Comparison of ENCODE assay signal across 31 mouse cellular contexts in the genomic region with DNA sequence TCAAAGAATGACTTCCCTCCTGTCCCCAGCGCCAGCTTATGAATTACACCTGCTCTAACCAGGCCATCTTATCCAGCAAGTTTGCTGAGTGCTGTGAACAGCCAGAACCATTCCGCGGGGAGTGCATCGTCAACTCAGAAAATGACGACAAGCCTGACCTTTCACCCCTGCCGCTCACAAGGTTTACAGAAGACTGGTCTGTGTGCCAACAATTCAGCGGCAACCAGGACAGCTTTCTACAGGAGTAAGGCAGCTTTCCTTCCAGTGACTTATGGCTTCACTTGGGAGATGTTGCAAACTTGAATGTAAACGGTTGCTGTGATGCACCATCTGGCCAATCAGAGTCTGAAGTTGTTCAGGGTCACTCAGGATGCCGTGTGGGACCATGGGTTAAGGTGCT. TPM values are rescaled to one million over a fixed set of nuclear protein-coding genes. Genes with fewer than 3 reads are reported as not detected.
DNase-seq lines count a peak whose midpoint lies in the region; ATAC-seq and TF ChIP-seq lines count a peak whose summit lies in the region.
"Had no signal": no experiment of that assay in that cellular context is flagged by ENCODE, and none has a peak within 500 bp of the region (broad histone marks: within the 10 kb centered on the region; RNA-seq: fewer than 3 reads in every experiment).

No protein-coding gene starts in this region.

- ATAC-seq in kidney, embryonic 16.5 days (ENCODE audit: low FRiP score, low TSS enrichment), result no peak
- peak; percentile 31; the same call in 1 of the 2 replicates for ATAC-seq in lung, embryonic 16.5 days (ENCODE audit: low read depth)
- ATAC-seq in liver, postnatal 0 days, result no peak
- no peak for ATAC-seq in megakaryocyte progenitor cell, adult 5-6 weeks (replicated peaks; ENCODE audit: poor library complexity)
- ATAC-seq: forebrain, embryonic 16.5 days; hindbrain, postnatal 0 days; intestine, postnatal 0 days; midbrain, embryonic 13.5 days had no signal

- no peaks in the 10 kb centered on the region for H3K27me3 ChIP-seq in kidney, embryonic 16.5 days (ENCODE audit: insufficient read depth, low read length)
- no peaks in the 10 kb centered on the region for H3K27me3 ChIP-seq in lung, embryonic 16.5 days (ENCODE audit: control insufficient read depth, insufficient read depth, low read depth, low read length)
- H3K27me3 ChIP-seq in liver, postnatal 0 days (ENCODE audit: insufficient read depth, low read length), result no peaks in the 10 kb centered on the region
- H3K27me3 ChIP-seq: heart, embryonic 12.5 days; limb, embryonic 12.5 days; liver, embryonic 15.5 days; midbrain, embryonic 13.5 days had no signal

- H3K36me3 ChIP-seq in kidney, embryonic 16.5 days (ENCODE audit: insufficient read depth, low read length), result no peaks in the 10 kb centered on the region
- no peaks in the 10 kb centered on the region for H3K36me3 ChIP-seq in lung, embryonic 16.5 days (ENCODE audit: control insufficient read depth, insufficient read depth, low read length)
- H3K36me3 ChIP-seq in liver, postnatal 0 days (replicated peaks; ENCODE audit: insufficient read depth, low read length), result no peaks in the 10 kb centered on the region
- H3K36me3 ChIP-seq: embryonic facial prominence, embryonic 10.5 days; heart, embryonic 12.5 days; limb, embryonic 12.5 days; liver, embryonic 15.5 days; midbrain, embryonic 13.5 days had no signal

- H3K27ac ChIP-seq in kidney, embryonic 16.5 days (ENCODE audit: low read length), result no peak overlapping the region
- no peak overlapping the region for H3K27ac ChIP-seq in lung, embryonic 16.5 days (ENCODE audit: low read length)
- no peak overlapping the region for H3K27ac ChIP-seq in liver, postnatal 0 days (ENCODE audit: low read depth)
- H3K27ac ChIP-seq: embryonic facial prominence, embryonic 10.5 days; hindbrain, postnatal 0 days; layer of hippocampus, adult 2 months; limb, embryonic 12.5 days; liver, embryonic 15.5 days; midbrain, embryonic 13.5 days had no signal

- H3K9ac ChIP-seq in kidney, embryonic 16.5 days (replicated peaks; ENCODE audit: low read length), result no peak overlapping the region
- H3K9ac ChIP-seq in lung, embryonic 16.5 days (ENCODE audit: low read length), result no peak overlapping the region
- no peak overlapping the region for H3K9ac ChIP-seq in liver, postnatal 0 days (replicated peaks)
- H3K9ac ChIP-seq: heart, embryonic 12.5 days; limb, embryonic 12.5 days; liver, embryonic 15.5 days; midbrain, embryonic 13.5 days had no signal

- peak; percentile 31 for DNase-seq in kidney, adult 18-20 months
- DNase-seq in lung, adult 2 months, result no peak
- DNase-seq in kidney, postnatal 25 days, result peak; percentile 39 to 52
- DNase-seq in liver, postnatal 0 days, result peak; percentile 29
- DNase-seq: adrenal gland, adult 8-10 months; cerebellum, adult 9-10 months; gastrocnemius, postnatal 14 days; heart, adult 18-20 months; heart, postnatal 14 days had no signal

- 72% methylated on average over 9 of the region's 9 CpGs for WGBS in kidney, embryonic 16.5 days
- 27% methylated on average over 9 of the region's 9 CpGs for WGBS in lung, embryonic 16.5 days
- 38% methylated on average over 9 of the region's 9 CpGs for WGBS in lung, adult 2 months
- 59% methylated on average over 9 of the region's 9 CpGs for WGBS in liver, postnatal 0 days (ENCODE audit: insufficient replicate concordance)

- H3K9me3 ChIP-seq in kidney, embryonic 16.5 days (ENCODE audit: low read length), result 0 out of 2 replicates have a peak, but pooled peaks cover 2% of the 10 kb centered on the region
- H3K9me3 ChIP-seq in lung, embryonic 16.5 days (ENCODE audit: control insufficient read depth, low read length), result no peaks in the 10 kb centered on the region
- no peaks in the 10 kb centered on the region for H3K9me3 ChIP-seq in liver, postnatal 0 days (ENCODE audit: low read length)
- H3K9me3 ChIP-seq: embryonic facial prominence, embryonic 10.5 days; heart, embryonic 12.5 days; limb, embryonic 12.5 days; liver, embryonic 15.5 days; midbrain, embryonic 13.5 days had no signal

- no peak overlapping the region for H3K4me2 ChIP-seq in kidney, embryonic 16.5 days (replicated peaks; ENCODE audit: low read depth, low read length)
- no peak overlapping the region for H3K4me2 ChIP-seq in lung, embryonic 16.5 days (ENCODE audit: low read depth, low read length)
- no peak overlapping the region for H3K4me2 ChIP-seq in liver, postnatal 0 days (ENCODE audit: low read depth, low read length)
- H3K4me2 ChIP-seq: heart, embryonic 12.5 days; limb, embryonic 12.5 days; liver, embryonic 15.5 days; midbrain, embryonic 13.5 days had no signal

- H3K4me3 ChIP-seq in kidney, embryonic 16.5 days (ENCODE audit: low read length), result no peak overlapping the region
- no peak overlapping the region for H3K4me3 ChIP-seq in lung, embryonic 16.5 days (ENCODE audit: low read length)
- H3K4me3 ChIP-seq in lung, adult 2 months (replicated peaks; ENCODE audit: extremely low read depth, low read depth, low read length), result no peak overlapping the region
- no peak overlapping the region for H3K4me3 ChIP-seq in liver, postnatal 0 days (ENCODE audit: low read depth, low read length)
- H3K4me3 ChIP-seq: embryonic facial prominence, embryonic 10.5 days; heart, embryonic 12.5 days; layer of hippocampus, adult 2 months; limb, embryonic 12.5 days; liver, embryonic 15.5 days; midbrain, embryonic 13.5 days had no signal

- TF ChIP-seq CTCF in lung, adult 2 months (IDR thresholded peaks at IDR 0.05; ENCODE audit: insufficient read depth, low read length), result no peak
- no peak for TF ChIP-seq CTCF in liver, postnatal 0 days (IDR thresholded peaks at IDR 0.05; ENCODE audit: low read depth)

- H3K4me1 ChIP-seq in kidney, embryonic 16.5 days (ENCODE audit: insufficient read depth, low read length), result no peaks in the 10 kb centered on the region
- no peaks in the 10 kb centered on the region for H3K4me1 ChIP-seq in lung, embryonic 16.5 days (replicated peaks; ENCODE audit: control insufficient read depth, insufficient read depth, low read length)
- H3K4me1 ChIP-seq in lung, adult 2 months (ENCODE audit: control insufficient read depth, insufficient read depth, low read length), result no peaks in the 10 kb centered on the region
- H3K4me1 ChIP-seq in liver, postnatal 0 days (ENCODE audit: insufficient read depth), result no peaks in the 10 kb centered on the region; the same call in 1 of the 2 replicates
- H3K4me1 ChIP-seq: embryonic facial prominence, embryonic 10.5 days; heart, embryonic 12.5 days; limb, embryonic 12.5 days; midbrain, embryonic 13.5 days had no signal

- no peak for TF ChIP-seq POLR2A in lung, adult 2 months (IDR thresholded peaks at IDR 0.05; ENCODE audit: borderline replicate concordance, extremely low read depth, low read depth, low read length)

- TF ChIP-seq EP300 in liver, postnatal 0 days (IDR thresholded peaks at IDR 0.05; ENCODE audit: low read depth), result no peak

RNA-seq across cellular contexts. Expression of a gene that starts 16.8 kb away (rescaled TPM):
- polyA plus RNA-seq in kidney, embryonic 16.5 days (2015; fragmentation: Nextera tagmentation; extraction: Ambion mirVana), result 0.35 and 0.39 TPM in 2 replicates
- polyA plus RNA-seq in lung, embryonic 16.5 days (2015; fragmentation: Nextera tagmentation; extraction: Ambion mirVana), result 0.10 TPM in 1 of 2 replicates, not detected in the other
- polyA plus RNA-seq in lung, adult 2 months (2012; rRNA removed), result not detected in 2 replicates
- 9.4 and 10.0 TPM in 2 replicates for polyA plus RNA-seq in liver, postnatal 0 days (2015; fragmentation: Nextera tagmentation; extraction: Ambion mirVana)
- total RNA-seq in megakaryocyte progenitor cell, adult 5-6 weeks (2015), result not detected in 2 replicates
- total RNA-seq in megakaryocyte progenitor cell, adult 5-6 weeks (2017), result not detected in 2 replicates
- total RNA-seq: adrenal gland, adult 8-10 months; gastrocnemius, postnatal 14 days; heart, adult 18-20 months; heart, postnatal 14 days; hindbrain, postnatal 0 days; layer of hippocampus, adult 2 months; layer of hippocampus, postnatal 25 days; megakaryocyte, adult 5-6 weeks had no signal
- polyA plus RNA-seq: C2C12; embryonic facial prominence, embryonic 10.5 days; forebrain, embryonic 16.5 days; heart, embryonic 12.5 days; hindbrain, embryonic 11.5 days; limb, embryonic 12.5 days; midbrain, embryonic 13.5 days; neural tube, embryonic 11.5 days; small intestine, adult 2 months; thymus, postnatal 0 days had no signal

RNA-seq across cellular contexts. Expression of a gene that starts 59.0 kb away (rescaled TPM):
- 11.6 and 12.8 TPM in 2 replicates for polyA plus RNA-seq in kidney, embryonic 16.5 days (2015; fragmentation: Nextera tagmentation; extraction: Ambion mirVana)
- polyA plus RNA-seq in lung, embryonic 16.5 days (2015; fragmentation: Nextera tagmentation; extraction: Ambion mirVana), result 0.63 TPM in 1 of 2 replicates, not detected in the other
- not detected in 2 replicates for polyA plus RNA-seq in lung, adult 2 months (2012; rRNA removed)
- 54.6 and 56.0 TPM in 2 replicates for polyA plus RNA-seq in liver, postnatal 0 days (2015; fragmentation: Nextera tagmentation; extraction: Ambion mirVana)
- total RNA-seq in megakaryocyte progenitor cell, adult 5-6 weeks (2015), result not detected in 2 replicates
- not detected in 2 replicates for total RNA-seq in megakaryocyte progenitor cell, adult 5-6 weeks (2017)
- total RNA-seq: gastrocnemius, postnatal 14 days; heart, adult 18-20 months; heart, postnatal 14 days; hindbrain, postnatal 0 days; layer of hippocampus, adult 2 months; layer of hippocampus, postnatal 25 days; left cerebral cortex, postnatal 10 days; megakaryocyte, adult 5-6 weeks; MEL had no signal
- polyA plus RNA-seq: brain, embryonic 14.5 days; C2C12; embryonic facial prominence, embryonic 10.5 days; forebrain, embryonic 16.5 days; hindbrain, embryonic 11.5 days; hindbrain, postnatal 0 days; limb, embryonic 12.5 days; midbrain, embryonic 13.5 days; neural tube, embryonic 11.5 days; small intestine, adult 2 months; thymus, postnatal 0 days had no signal
